Mouse (Mus musculus) gastrocnemius, postnatal 36 days (tissue): Measurements from ENCODE around the gene Fgfr2. TPM values are rescaled to one million over a fixed set of nuclear protein-coding genes. Genes with fewer than 3 reads are reported as not detected.

Experiments used
- DNase-seq, 2 experiments: peaks; one replicate each; pipeline ENCODE4 v3.0.0; 2022
- intact Hi-C: fragments of 180-260 bp; cut with DNase I; formaldehyde crosslinking; loops from one replicate; pipeline ENCODE4 v1.15.1; 2025
- total RNA-seq, 2 experiments: library from RNA; stranded (reverse); gene quantifications; 2 replicates each; pipeline ENCODE4 v1.2.3; 2021

Gene Fgfr2
- total RNA-seq, 2 experiments from 2014 or later, result 0.28 to 0.49 TPM

- intact Hi-C loops, result no loop called here
- DNase-seq, result no peak
These were observed 369.4 kb downstream of the Fgfr2 start for GRCm38 (mm10) chr7:132753518-132754388.

GRCm38 (mm10) chr7:132751716-132752115 lies 371.4 kb downstream of the Fgfr2 start:
- intact Hi-C loops, result no loop called here
- DNase-seq, result no peak

- intact Hi-C loops, result no loop called here
These were observed 373.6 kb downstream of the Fgfr2 start for GRCm38 (mm10) chr7:132749504-132749903.

GRCm38 (mm10) chr7:132748076-132748769 lies 374.9 kb downstream of the Fgfr2 start:
- intact Hi-C loops, result no loop called here
- no peak for DNase-seq

More at GRCm38 (mm10) chr7:132749504-132749903, 373.6 kb downstream of the Fgfr2 start:
- DNase-seq, result no peak

- DNase-seq, result no peak
- intact Hi-C loops, result no loop called here
These were observed 376.1 kb downstream of the Fgfr2 start for GRCm38 (mm10) chr7:132747096-132747495.

- intact Hi-C loops, result no loop called here
- no peak for DNase-seq
These were observed 380.2 kb downstream of the Fgfr2 start for GRCm38 (mm10) chr7:132742912-132743311.

- DNase-seq, result no peak
- intact Hi-C loops, result loop anchor here (5.0 kb wide), 1 partner anchor 72 kb away; the partner anchor contains the start of gene Fam53b
These were observed 383.3 kb downstream of the Fgfr2 start for GRCm38 (mm10) chr7:132739829-132740228.

- no peak for DNase-seq
- intact Hi-C loops, result loop anchor here (5.0 kb wide), 1 partner anchor 73 kb away; the partner anchor contains the start of gene Fam53b
These were observed 384.3 kb downstream of the Fgfr2 start for GRCm38 (mm10) chr7:132738844-132739243.

- intact Hi-C loops, result loop anchor here (5.0 kb wide), 1 partner anchor 76 kb away; the partner anchor contains the start of gene Fam53b
- peak; percentile 51 to 57 for DNase-seq
These were observed 386.9 kb downstream of the Fgfr2 start for GRCm38 (mm10) chr7:132736099-132736862.

GRCm38 (mm10) chr7:132735145-132735544 lies 388.0 kb downstream of the Fgfr2 start:
- DNase-seq, result peak in 1 of 2 experiments; percentile 47
- intact Hi-C loops, result loop anchor here (5.0 kb wide), 1 partner anchor 77 kb away; the partner anchor contains the start of gene Fam53b

GRCm38 (mm10) chr7:132734222-132734621 lies 388.9 kb downstream of the Fgfr2 start:
- DNase-seq, result no peak
- intact Hi-C loops, result no loop called here

GRCm38 (mm10) chr7:132733521-132733920 lies 389.6 kb downstream of the Fgfr2 start:
- DNase-seq, result no peak
- intact Hi-C loops, result no loop called here

GRCm38 (mm10) chr7:132732136-132732789 lies 390.9 kb downstream of the Fgfr2 start:
- intact Hi-C loops, result no loop called here
- no peak for DNase-seq

GRCm38 (mm10) chr7:132731558-132731957 lies 391.6 kb downstream of the Fgfr2 start:
- no peak for DNase-seq
- intact Hi-C loops, result no loop called here

GRCm38 (mm10) chr7:132730510-132730909 lies 392.6 kb downstream of the Fgfr2 start:
- DNase-seq, result no peak
- intact Hi-C loops, result no loop called here

GRCm38 (mm10) chr7:132729093-132729831 lies 393.9 kb downstream of the Fgfr2 start:
- intact Hi-C loops, result no loop called here
- no peak for DNase-seq

- intact Hi-C loops, result no loop called here
- DNase-seq, result no peak
These were observed 396.9 kb downstream of the Fgfr2 start for GRCm38 (mm10) chr7:132726106-132726861.

GRCm38 (mm10) chr7:132724501-132725062 lies 398.6 kb downstream of the Fgfr2 start:
- intact Hi-C loops, result loop anchor here (5.0 kb wide), 1 partner anchor 88 kb away; the partner anchor contains the start of gene Fam53b
- no peak for DNase-seq
